Mouse (Mus musculus): ENCODE results near the gene Smim24.

DNA sequence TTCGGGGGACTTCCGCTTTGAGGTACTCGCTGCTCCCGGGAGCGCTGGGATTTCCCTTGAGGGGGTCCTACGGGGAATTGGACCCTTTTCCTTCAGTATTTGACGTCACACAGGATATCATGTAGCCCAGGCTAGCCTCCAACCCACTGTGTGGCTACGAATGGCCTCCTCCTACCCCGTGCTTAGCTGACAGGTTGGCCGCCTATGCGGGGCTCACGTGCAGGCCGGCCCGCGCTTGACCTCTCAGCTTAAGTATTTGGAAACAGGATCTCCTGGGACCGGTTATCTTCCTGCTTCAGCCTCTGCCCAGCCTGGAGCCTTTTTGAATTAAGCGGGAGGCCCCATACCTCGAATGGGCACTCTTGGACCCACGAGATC, 8.3 kb upstream of the Smim24 start:
- TF ChIP-seq CTCF (IDR thresholded peaks at IDR 0.05; ENCODE audit: low read depth) (no peak), EP300 (IDR thresholded peaks at IDR 0.05; ENCODE audit: low read depth) (no peak)

All from liver, postnatal 0 days (tissue).